Mouse (Mus musculus) kidney, embryonic 15.5 days (tissue): ENCODE data around the gene Sept14. TPM values are rescaled to one million over a fixed set of nuclear protein-coding genes. Genes with fewer than 3 reads are reported as not detected.
A peak's percentile ranks its signal among the peaks of the same experiment; 100 is the strongest.
"Not testable (repeated sequence)": the region's sequence is repeated elsewhere in the genome, so short reads cannot be mapped to it uniquely, and the experiment has no call there.

ENCODE experiments used
- ATAC-seq: fragments of 200-750 bp; cut with Nextera tagmentation; replicated peaks from 2 replicates; pipeline ENCODE4 v1.8.0; 2017; ENCODE audit warnings: moderate TSS enrichment; ENCODE audit not compliant: low FRiP score
- H3K27ac ChIP-seq: fragments of 300-500 bp; sonication (generic); 2 replicates; pipeline ENCODE4 v1.5.1; 2015; ENCODE audit warnings: mild to moderate bottlenecking, inconsistent platforms
- H3K27me3 ChIP-seq: fragments of 300-500 bp; sonication (generic); 2 replicates; pipeline ENCODE4 v1.6.1; 2015; ENCODE audit warnings: inconsistent platforms
- H3K36me3 ChIP-seq: fragments of 300-500 bp; sonication (generic); 2 replicates; pipeline ENCODE4 v1.6.1; 2015; ENCODE audit warnings: inconsistent platforms
- H3K4me1 ChIP-seq: fragments of 300-500 bp; sonication (generic); 2 replicates; pipeline ENCODE4 v1.6.1; 2015; ENCODE audit warnings: inconsistent platforms
- H3K4me2 ChIP-seq: fragments of 300-500 bp; sonication (generic); 2 replicates; pipeline ENCODE4 v1.6.1; 2015; ENCODE audit warnings: moderate library complexity, mild to moderate bottlenecking, inconsistent platforms
- H3K4me3 ChIP-seq: fragments of 300-500 bp; sonication (generic); replicated peaks from 2 replicates; pipeline ENCODE4 v1.5.1; 2015; ENCODE audit warnings: mild to moderate bottlenecking, inconsistent platforms
- H3K9ac ChIP-seq: fragments of 300-500 bp; sonication (generic); 2 replicates; pipeline ENCODE4 v1.6.1; 2015; ENCODE audit warnings: mild to moderate bottlenecking, inconsistent platforms
- H3K9me3 ChIP-seq: fragments of 300-500 bp; sonication (generic); replicated peaks from 2 replicates; pipeline ENCODE4 v1.6.1; 2016; ENCODE audit warnings: inconsistent platforms
- WGBS: fragments of 180-500 bp; shearing (Covaris S2); methylation state at CpG from one replicate; pipeline ENCODE4 v1.1.7; 2015; ENCODE audit warnings: mixed read lengths; 5-methylcytosine and 5-hydroxymethylcytosine counted together
- polyA plus RNA-seq: library from polyadenylated mRNA; unstranded; fragments of >200 nt; fragmentation: Nextera tagmentation; extraction: Ambion mirVana; gene quantifications from 2 replicates; pipeline ENCODE4 v1.2.1, GENCODE M21; 2015

Sept14 gene
- polyA plus RNA-seq, 1 experiment from 2014 or later = not detected

GRCm38 (mm10) chr5:129724268-129724667, 16.0 kb upstream of the Sept14 start:
- Histone ChIP-seq H3K9me3 (no peaks in the 10 kb centered on the region), H3K36me3 (peaks cover 13% of the 10 kb centered on the region), H3K9ac (peak overlapping the region; percentile 88), H3K4me2 (peak overlapping the region; percentile 60), H3K27ac (peak overlapping the region; percentile 98), H3K4me3 (peak overlapping the region; percentile 84), H3K27me3 (no peaks in the 10 kb centered on the region), H3K4me1 (peaks cover 43% of the 10 kb centered on the region)
- WGBS = 52% methylated on average over 4 of the region's 4 CpGs
- ATAC-seq = 0 out of 2 replicates have a peak, but pooled peaks have one; percentile 1

DNA sequence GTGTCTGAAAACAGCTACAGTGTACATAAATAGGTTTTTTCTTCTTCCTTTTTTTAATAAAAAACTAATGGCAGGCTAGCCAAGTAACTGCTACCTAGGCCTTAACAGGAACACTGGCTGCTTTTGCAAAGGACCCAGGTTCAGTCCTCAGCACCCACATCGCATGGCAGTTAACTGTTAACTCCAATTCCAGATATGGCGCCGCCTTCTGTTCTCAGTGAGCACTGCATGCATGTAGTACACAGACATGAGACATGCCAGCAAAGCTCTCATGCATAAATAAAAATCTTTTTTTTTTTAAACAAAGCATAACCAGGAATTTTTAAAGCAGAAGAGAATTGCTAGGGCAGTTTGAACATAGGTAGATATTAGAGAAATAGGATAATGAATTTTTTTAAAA, 11.9 kb upstream of the Sept14 start:
- Histone ChIP-seq H3K9ac (no peak overlapping the region), H3K4me1 (peaks cover 18% of the 10 kb centered on the region), H3K9me3 (no peaks in the 10 kb centered on the region), H3K4me2 (no peak overlapping the region), H3K4me3 (no peak overlapping the region), H3K27me3 (no peaks in the 10 kb centered on the region), H3K36me3 (peaks cover 40% of the 10 kb centered on the region), H3K27ac (no peak overlapping the region)
- 88% methylated on average over 3 of the region's 3 CpGs for WGBS
- no peak for ATAC-seq

DNA sequence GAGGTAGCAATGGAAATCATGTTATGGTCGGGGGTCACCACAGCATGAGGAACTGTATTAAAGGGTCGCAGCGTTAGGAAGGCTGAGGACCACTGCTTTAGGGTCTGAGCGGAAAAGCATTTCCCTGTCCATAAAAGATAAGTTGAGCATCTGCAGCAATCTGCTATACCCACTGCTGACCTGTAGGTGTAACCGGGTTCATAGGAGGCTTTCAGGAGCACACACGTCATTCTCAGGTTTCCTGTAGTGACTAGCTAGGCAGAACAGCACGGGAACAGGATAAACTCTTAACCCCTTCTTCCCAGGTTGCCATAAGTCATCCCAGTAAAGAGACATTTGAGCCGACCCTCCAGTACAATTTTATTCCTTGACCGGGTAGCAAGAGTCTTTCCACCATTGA, 8.7 kb upstream of the Sept14 start:
- Histone ChIP-seq H3K4me3 (no peak overlapping the region), H3K4me2 (no peak overlapping the region), H3K9me3 (no peaks in the 10 kb centered on the region), H3K36me3 (peaks cover 40% of the 10 kb centered on the region), H3K9ac (no peak overlapping the region), H3K27me3 (no peaks in the 10 kb centered on the region), H3K4me1 (peaks cover 7% of the 10 kb centered on the region), H3K27ac (no peak overlapping the region)
- 64% methylated on average over 9 of the region's 9 CpGs for WGBS
- ATAC-seq = no peak

DNA sequence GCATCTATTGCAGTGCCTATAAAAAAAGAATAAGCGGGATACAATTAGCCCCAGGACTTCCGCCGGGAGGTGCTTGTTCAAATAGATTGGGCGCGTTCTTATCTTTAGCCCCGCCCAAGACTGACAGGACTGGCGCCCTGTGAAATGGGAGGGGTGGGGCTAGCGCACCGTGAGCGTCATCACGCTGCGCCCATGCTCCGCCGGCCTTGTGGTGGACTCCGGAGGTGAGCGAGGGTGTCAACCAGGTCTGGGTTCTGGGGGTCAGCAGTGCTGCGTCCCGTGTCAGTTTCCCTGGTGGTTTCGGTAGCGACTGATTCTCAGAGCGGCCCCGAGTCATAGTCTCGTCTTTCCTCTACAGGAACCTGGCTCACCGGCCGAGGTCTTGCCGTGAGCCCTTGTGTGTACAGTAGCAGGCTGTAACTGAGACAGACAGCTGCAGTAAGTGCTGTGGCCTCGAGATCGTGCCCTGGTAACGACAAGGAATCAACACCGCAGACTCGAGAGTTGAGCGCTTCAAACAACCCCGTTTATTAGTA, 7.1 kb upstream of the Sept14 start, which contains the start of gene Mrps17:
TSS of gene Mrps17 (plus strand) at position 172 of the 536 bp plus-strand sequence.
- Histone ChIP-seq H3K4me1 (peaks cover 7% of the 10 kb centered on the region), H3K4me3 (peak within 1 kb of the TSS; percentile 69), H3K27me3 (no peaks in the 10 kb centered on the region), H3K9ac (peak within 1 kb of the TSS; percentile 69), H3K9me3 (no peaks in the 10 kb centered on the region), H3K4me2 (peak within 1 kb of the TSS; percentile 70), H3K27ac (peak within 1 kb of the TSS; percentile 38; the same call in 1 of the 2 replicates), H3K36me3 (peaks cover 39% of the 10 kb centered on the region)
- ATAC-seq = peak; percentile 96
- WGBS = under 1% methylated on average over 33 of the region's 33 CpGs

GRCm38 (mm10) chr5:129703368-129703767, 4.9 kb downstream of the Sept14 start:
- H3K4me3 ChIP-seq = no peak overlapping the region
- H3K27ac ChIP-seq = no peak overlapping the region
- H3K4me1 ChIP-seq = no peaks in the 10 kb centered on the region
- no peaks in the 10 kb centered on the region for H3K36me3 ChIP-seq
- no peak overlapping the region for H3K9ac ChIP-seq
- H3K27me3 ChIP-seq = peaks cover 23% of the 10 kb centered on the region
- no peaks in the 10 kb centered on the region for H3K9me3 ChIP-seq
- ATAC-seq = no peak
- no peak overlapping the region for H3K4me2 ChIP-seq

DNA sequence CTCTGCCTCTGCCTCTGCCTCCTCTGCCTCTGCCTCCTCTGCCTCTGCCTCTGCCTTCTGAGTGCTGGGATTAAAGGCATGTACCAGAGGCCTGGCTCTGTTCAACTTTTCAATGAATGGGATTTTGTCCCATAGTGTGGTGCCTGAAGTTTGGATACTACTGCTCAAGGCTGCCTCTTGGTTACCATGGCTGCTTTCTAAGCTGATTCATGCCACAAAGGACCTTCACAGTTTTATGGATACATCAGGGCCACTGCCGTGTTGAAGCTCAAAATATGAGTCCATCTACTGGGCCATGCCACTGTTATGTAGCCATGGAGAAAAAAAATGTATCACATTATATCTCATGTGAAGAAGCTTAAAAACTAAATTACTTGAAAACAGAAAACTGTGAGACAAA, 6.6 kb downstream of the Sept14 start:
- no peak for ATAC-seq
- Histone ChIP-seq H3K9me3 (no peaks in the 10 kb centered on the region), H3K4me2 (no peak overlapping the region), H3K36me3 (no peaks in the 10 kb centered on the region), H3K27me3 (peaks cover 23% of the 10 kb centered on the region), H3K9ac (no peak overlapping the region), H3K27ac (no peak overlapping the region), H3K4me1 (no peaks in the 10 kb centered on the region), H3K4me3 (no peak overlapping the region)
- 83% methylated on average over 1 of the region's 1 CpGs for WGBS

DNA sequence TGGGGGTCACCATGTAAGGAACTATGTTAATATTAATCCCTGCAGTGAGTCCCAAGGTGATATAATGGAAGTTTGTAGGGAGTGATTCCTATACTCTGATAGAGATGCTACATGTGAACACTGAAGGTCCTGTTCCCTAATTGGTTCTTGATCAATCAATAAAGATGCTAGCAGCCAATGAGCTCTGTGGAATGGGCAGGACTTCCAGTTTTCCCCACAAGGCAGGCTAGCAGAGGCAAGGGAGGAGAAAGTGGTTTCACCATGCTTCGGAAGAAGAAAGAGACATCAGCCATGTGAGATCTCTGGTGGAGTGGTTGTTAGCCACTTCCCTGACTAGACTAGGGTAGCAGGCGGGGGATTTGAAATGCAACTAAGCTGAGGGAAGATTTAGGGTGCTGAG, 7.8 kb downstream of the Sept14 start:
- Histone ChIP-seq H3K27me3 (peaks cover 28% of the 10 kb centered on the region), H3K4me2 (no peak overlapping the region), H3K4me3 (no peak overlapping the region), H3K27ac (no peak overlapping the region), H3K4me1 (no peaks in the 10 kb centered on the region), H3K36me3 (no peaks in the 10 kb centered on the region), H3K9ac (no peak overlapping the region), H3K9me3 (no peaks in the 10 kb centered on the region)
- WGBS = 27% methylated on average over 2 of the region's 2 CpGs
- no peak for ATAC-seq

DNA sequence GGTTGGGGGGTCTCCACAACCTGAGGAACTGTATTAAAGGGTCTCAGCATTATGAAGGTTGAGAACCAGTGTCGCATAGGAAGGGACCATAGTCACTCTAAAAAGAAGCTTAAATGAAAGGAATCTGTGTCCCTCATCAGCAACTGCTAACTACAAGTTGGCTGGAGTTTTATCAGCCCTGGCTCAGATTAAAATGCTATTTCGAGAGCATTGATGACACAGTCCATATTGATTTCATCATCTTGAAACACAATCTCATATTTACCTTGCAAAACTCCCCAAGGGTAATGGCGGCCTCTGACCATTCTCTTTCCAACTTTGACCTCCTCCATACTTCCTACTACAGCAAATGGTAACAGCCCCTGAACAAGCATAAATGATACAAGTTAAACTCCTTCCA, 17.8 kb downstream of the Sept14 start:
- H3K9ac ChIP-seq = no peak overlapping the region
- no peaks in the 10 kb centered on the region for H3K36me3 ChIP-seq
- ATAC-seq = no peak
- H3K27me3 ChIP-seq = no peaks in the 10 kb centered on the region
- 67% methylated on average over 3 of the region's 3 CpGs for WGBS
- H3K27ac ChIP-seq = no peak overlapping the region
- H3K4me2 ChIP-seq = no peak overlapping the region
- H3K4me3 ChIP-seq = no peak overlapping the region
- H3K4me1 ChIP-seq = no peaks in the 10 kb centered on the region
- no peaks in the 10 kb centered on the region for H3K9me3 ChIP-seq

DNA sequence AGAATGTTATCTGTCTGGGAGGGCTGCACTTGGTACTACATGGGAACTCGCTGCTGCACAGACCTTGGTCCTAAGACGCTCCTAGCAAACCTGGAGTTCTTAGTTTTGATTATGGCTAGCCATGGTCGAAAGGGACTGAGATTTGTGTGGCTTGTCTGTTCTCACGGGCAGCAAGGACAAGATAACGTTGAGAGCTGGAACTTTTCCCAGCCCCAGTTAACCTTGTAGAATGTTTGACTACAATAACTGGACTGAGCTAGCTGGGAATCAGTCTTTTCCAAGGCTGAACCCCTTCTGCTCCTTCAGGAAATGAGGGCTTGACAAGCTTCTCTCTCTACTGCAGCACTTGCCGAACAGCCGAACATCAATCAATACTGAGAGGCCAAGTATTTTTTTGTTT, 20.7 kb downstream of the Sept14 start:
- no peak for ATAC-seq
- H3K27ac ChIP-seq = no peak overlapping the region

DNA sequence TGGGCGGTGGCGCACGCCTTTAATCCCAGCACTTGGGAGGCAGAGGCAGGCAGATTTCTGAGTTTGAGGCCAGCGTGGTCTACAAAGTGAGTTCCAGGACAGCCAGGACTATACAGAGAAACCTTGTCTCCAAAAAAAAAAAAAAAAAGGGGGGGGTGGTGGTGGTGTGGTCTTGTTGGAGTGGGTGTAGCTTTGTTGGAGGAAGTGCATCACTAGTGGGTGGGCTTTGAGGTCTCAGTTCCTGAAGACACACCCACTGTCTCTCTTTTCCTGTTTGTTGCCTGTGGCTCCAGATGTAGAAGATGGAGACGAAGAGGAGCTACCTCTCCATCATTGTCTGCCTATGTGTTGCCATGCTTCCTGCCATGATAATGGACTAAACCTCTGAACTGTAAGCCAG, 23.2 kb downstream of the Sept14 start:
- not testable (repeated sequence) for H3K4me3 ChIP-seq, H3K4me1 ChIP-seq, H3K9me3 ChIP-seq, H3K27me3 ChIP-seq, H3K36me3 ChIP-seq, H3K9ac ChIP-seq, ATAC-seq, H3K4me2 ChIP-seq, H3K27ac ChIP-seq
- WGBS = 94% methylated on average over 5 of the region's 5 CpGs

More for the DNA sequence above, 20.7 kb downstream of the Sept14 start:
- Histone ChIP-seq H3K36me3 (no peaks in the 10 kb centered on the region), H3K9ac (no peak overlapping the region), H3K9me3 (no peaks in the 10 kb centered on the region), H3K4me1 (no peaks in the 10 kb centered on the region), H3K4me2 (no peak overlapping the region), H3K27me3 (no peaks in the 10 kb centered on the region; the same call in 1 of the 2 replicates), H3K4me3 (no peak overlapping the region)
- 77% methylated on average over 7 of the region's 7 CpGs for WGBS

GRCm38 (mm10) chr5:129670036-129670458, 38.3 kb downstream of the Sept14 start, which contains the start of gene Zfp11:
TSS of gene Zfp11 (minus strand) at chr5:129670099.
- peak within 1 kb of the TSS; percentile 66 for H3K27ac ChIP-seq

DNA sequence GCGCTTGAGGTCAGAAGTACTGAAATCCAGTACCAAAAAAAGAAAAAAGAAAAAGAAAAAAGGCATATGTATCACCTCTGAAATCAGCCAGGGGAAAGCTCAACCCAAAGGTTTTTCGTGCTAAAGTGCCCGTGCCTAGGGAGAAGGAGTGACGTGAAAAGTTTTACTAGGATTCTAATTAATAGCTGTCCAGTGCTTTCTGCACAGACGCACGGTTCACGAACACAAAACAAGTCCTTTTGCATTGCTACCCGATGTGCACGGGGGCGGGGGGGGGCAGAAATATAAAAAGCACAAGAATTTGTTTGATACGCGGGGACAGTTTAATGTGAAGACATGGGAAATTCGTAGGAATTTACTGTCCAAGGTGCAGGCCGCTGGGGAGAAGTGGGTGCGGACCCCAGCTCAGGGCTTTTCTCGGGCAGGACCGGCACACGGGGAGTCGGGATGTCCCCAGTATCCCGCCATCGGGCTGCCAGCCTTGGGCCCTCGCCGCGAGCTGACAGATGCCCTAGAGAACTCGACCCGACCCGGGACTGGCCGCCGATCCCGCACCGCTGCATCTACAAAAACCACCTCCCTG, 38.8 kb downstream of the Sept14 start:
- Histone ChIP-seq H3K36me3 (no peaks in the 10 kb centered on the region), H3K9ac (peak overlapping the region; percentile 84), H3K4me2 (peak overlapping the region; percentile 64), H3K27ac (peak overlapping the region; percentile 66), H3K4me1 (0 out of 2 replicates have a peak, but pooled peaks cover 11% of the 10 kb centered on the region), H3K27me3 (no peaks in the 10 kb centered on the region), H3K4me3 (peak overlapping the region; percentile 90), H3K9me3 (no peaks in the 10 kb centered on the region)
- WGBS = under 1% methylated on average over 31 of the region's 31 CpGs
- peak; percentile 79 for ATAC-seq

More at GRCm38 (mm10) chr5:129670036-129670458, 38.3 kb downstream of the Sept14 start, which contains the start of gene Zfp11:
- Histone ChIP-seq H3K9me3 (peaks cover 2% of the 10 kb centered on the region; the same call in 1 of the 2 replicates), H3K36me3 (no peaks in the 10 kb centered on the region), H3K9ac (peak within 1 kb of the TSS; percentile 84), H3K27me3 (no peaks in the 10 kb centered on the region), H3K4me1 (0 out of 2 replicates have a peak, but pooled peaks cover 11% of the 10 kb centered on the region), H3K4me3 (peak within 1 kb of the TSS; percentile 90), H3K4me2 (peak within 1 kb of the TSS; percentile 64)
- ATAC-seq = peak; percentile 85
- WGBS = 1% methylated on average over 23 of the region's 23 CpGs
